Mouse (Mus musculus): ENCODE data around the gene Hic2. TPM values are rescaled to one million over a fixed set of nuclear protein-coding genes. Genes with fewer than 3 reads are reported as not detected.

The Hic2 gene
- total and polyA plus RNA-seq, 3 experiments: 14.8 to 25.1 (median 22.0) TPM

DNA sequence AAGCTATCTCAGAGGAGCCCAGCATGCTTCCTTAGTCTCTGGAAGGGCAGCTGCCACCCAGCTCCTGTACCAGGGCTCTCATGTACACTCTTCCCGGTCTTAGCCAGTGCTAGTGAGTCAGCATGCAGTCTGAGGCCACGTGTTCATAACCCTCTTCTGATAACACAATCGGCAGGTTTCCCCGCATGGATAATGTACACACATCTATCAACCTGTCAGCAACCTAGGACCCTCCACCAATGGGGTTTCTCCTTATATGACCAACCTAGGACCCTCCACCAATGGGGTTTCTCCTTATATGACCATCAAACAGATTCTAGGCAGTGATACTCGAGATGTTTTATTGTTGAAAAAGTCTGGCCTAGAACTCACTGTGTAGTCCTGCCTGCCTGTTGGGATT is 34.6 kb downstream of the Hic2 start:
- H3K4me3 ChIP-seq (ENCODE audit: low read depth, low read length): no peak overlapping the region
- DNase-seq (ENCODE audit: low spot score) (no peak), ATAC-seq (ENCODE audit: extremely low read depth, insufficient number of reproducible peaks, low FRiP score, poor library complexity, severe bottlenecking) (peak; percentile 28)
- H3K4me1 ChIP-seq (ENCODE audit: insufficient read depth, low read depth, low read length): peaks cover 51% of the 10 kb centered on the region
- TF ChIP-seq GATA1 (IDR thresholded peaks at IDR 0.05; ENCODE audit: borderline replicate concordance, low read length) (no peak), POLR2AphosphoS5 (IDR thresholded peaks at IDR 0.05; ENCODE audit: insufficient replicate concordance, low read depth, low read length) (no peak)
- peaks cover 6% of the 10 kb centered on the region for H3K9me3 ChIP-seq (replicated peaks)
- H3K36me3 ChIP-seq (replicated peaks): peaks cover 38% of the 10 kb centered on the region
- H3K27me3 ChIP-seq (ENCODE audit: insufficient read depth, low read length): no peaks in the 10 kb centered on the region; the same call in 1 of the 2 replicates

DNA sequence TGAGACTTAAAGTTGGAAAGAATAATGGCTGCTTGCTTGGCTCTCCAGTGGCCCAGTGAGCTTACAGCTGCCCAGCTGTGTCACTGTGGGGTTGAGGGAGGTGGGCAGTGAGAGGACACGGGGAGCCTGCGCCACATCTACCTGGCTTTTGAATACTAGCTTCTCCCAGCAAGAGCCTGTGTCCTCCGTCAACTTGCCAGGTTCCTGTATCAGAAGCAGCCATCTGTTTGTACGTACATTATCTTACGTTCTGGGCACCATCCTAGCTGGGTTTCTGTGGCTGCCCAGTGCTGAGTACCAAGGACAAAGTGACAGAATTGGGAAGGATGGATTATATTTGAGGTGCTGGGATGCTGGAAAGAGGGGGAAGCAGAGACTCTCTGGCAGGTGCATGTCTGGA is 36.5 kb downstream of the Hic2 start:
- Histone ChIP-seq H3K36me3 (replicated peaks) (peaks cover 24% of the 10 kb centered on the region), H3K9me3 (replicated peaks) (peaks cover 6% of the 10 kb centered on the region), H3K4me3 (ENCODE audit: low read depth, low read length) (no peak overlapping the region; the same call in 1 of the 2 replicates), H3K27me3 (ENCODE audit: insufficient read depth, low read length) (no peaks in the 10 kb centered on the region; the same call in 1 of the 2 replicates), H3K4me1 (ENCODE audit: insufficient read depth, low read depth, low read length) (peaks cover 49% of the 10 kb centered on the region)
- TF ChIP-seq TAL1 (conservative IDR thresholded peaks at IDR 0.05; ENCODE audit: low read depth, low read length) (no peak; the same call in 1 of the 2 replicates), GATA2 (IDR thresholded peaks at IDR 0.05; ENCODE audit: borderline replicate concordance, low read depth, low read length) (no peak), CTCF (IDR thresholded peaks at IDR 0.05; ENCODE audit: low read depth, low read length) (no peak), POLR2AphosphoS5 (IDR thresholded peaks at IDR 0.05; ENCODE audit: insufficient replicate concordance, low read depth, low read length) (no peak), GATA1 (IDR thresholded peaks at IDR 0.05; ENCODE audit: borderline replicate concordance, low read length) (no peak)
- ATAC-seq (ENCODE audit: extremely low read depth, insufficient number of reproducible peaks, low FRiP score, poor library complexity, severe bottlenecking) (peak; percentile 8; the same call in 1 of the 2 replicates), DNase-seq (ENCODE audit: low spot score) (no peak)

DNA sequence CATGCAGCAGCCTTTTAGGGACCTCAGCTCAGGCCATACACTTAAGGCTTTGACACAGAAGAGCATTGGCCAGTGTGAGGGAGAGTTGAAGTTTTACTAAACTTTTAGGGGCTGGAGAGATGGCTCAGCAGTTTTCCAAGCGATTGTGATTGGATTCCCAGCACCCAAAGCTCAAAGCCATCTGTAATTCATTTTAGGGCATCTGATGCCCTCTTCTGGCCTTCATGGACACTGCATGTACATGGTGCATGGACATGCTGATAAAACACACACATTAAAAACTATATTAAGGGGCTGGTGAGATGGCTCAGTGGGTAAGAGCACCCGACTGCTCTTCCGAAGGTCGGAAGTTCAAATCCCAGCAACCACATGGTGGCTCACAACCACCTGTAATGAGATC is 37.8 kb downstream of the Hic2 start:
- TF ChIP-seq CTCF (IDR thresholded peaks at IDR 0.05; ENCODE audit: low read depth, low read length): no peak
- no peak for TF ChIP-seq GATA1 (IDR thresholded peaks at IDR 0.05; ENCODE audit: borderline replicate concordance, low read length)
- no peak for TF ChIP-seq GATA2 (IDR thresholded peaks at IDR 0.05; ENCODE audit: borderline replicate concordance, low read depth, low read length)
- TF ChIP-seq TAL1 (conservative IDR thresholded peaks at IDR 0.05; ENCODE audit: low read depth, low read length): no peak
- no peak for TF ChIP-seq POLR2AphosphoS5 (IDR thresholded peaks at IDR 0.05; ENCODE audit: insufficient replicate concordance, low read depth, low read length)
- DNase-seq (ENCODE audit: low spot score) (no peak), ATAC-seq (ENCODE audit: extremely low read depth, insufficient number of reproducible peaks, low FRiP score, poor library complexity, severe bottlenecking) (no peak)

DNA sequence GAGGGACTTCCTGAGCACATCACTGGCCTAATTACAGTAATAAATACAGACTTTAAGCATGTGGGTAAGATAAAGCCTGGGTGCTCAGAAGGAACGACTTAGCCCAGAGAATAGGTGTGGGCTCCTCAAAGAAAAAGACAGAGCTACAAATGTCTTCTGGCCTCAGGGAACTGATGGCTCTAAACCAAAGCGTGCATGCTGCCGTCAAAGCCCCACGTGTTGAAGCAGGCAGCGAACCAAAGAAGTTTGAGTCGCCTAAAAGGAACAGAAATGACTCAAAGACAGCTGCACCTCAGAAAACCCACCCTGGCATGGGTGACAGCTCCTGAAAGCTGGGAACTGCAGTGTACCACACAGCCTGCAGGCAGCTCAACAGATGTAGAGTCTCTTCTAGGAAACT is 38.5 kb downstream of the Hic2 start:
- H3K9me3 ChIP-seq (replicated peaks): peaks cover 6% of the 10 kb centered on the region

More for the DNA sequence above, 37.8 kb downstream of the Hic2 start:
- Histone ChIP-seq H3K4me1 (ENCODE audit: insufficient read depth, low read depth, low read length) (peaks cover 42% of the 10 kb centered on the region), H3K27me3 (ENCODE audit: insufficient read depth, low read length) (no peaks in the 10 kb centered on the region; the same call in 1 of the 2 replicates), H3K9me3 (replicated peaks) (peaks cover 6% of the 10 kb centered on the region), H3K4me3 (ENCODE audit: low read depth, low read length) (no peak overlapping the region), H3K36me3 (replicated peaks) (peaks cover 20% of the 10 kb centered on the region)

DNA sequence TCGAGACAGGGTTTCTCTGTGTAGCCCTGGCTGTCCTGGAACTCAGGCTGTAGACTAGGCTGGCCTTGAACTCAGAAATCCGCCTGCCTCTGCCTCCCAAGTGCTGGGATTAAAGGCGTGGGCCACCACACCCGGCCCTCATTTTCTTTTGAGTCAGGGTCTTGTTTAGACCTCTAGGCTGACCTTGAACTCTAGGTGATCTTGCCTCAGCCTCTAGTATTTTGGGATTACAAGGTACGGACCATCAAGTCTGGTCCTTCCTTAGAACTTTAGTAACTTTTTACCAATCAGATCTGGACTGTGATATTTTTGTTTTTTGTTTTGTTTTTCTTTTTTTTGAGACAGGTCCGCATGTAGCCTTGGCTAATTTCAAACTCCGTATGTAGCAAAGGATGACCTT is 42.3 kb downstream of the Hic2 start, which contains the start of gene Tmem191c:
TSS of gene Tmem191c (plus strand) at position 357 of the 400 bp plus-strand sequence.
- H3K36me3 ChIP-seq (replicated peaks): peaks cover 38% of the 10 kb centered on the region
- TF ChIP-seq TAL1 (conservative IDR thresholded peaks at IDR 0.05; ENCODE audit: low read depth, low read length) (no peak), POLR2AphosphoS5 (IDR thresholded peaks at IDR 0.05; ENCODE audit: insufficient replicate concordance, low read depth, low read length) (no peak), GATA1 (IDR thresholded peaks at IDR 0.05; ENCODE audit: borderline replicate concordance, low read length) (no peak)
- DNase-seq (ENCODE audit: low spot score): no peak
- peaks cover 4% of the 10 kb centered on the region for H3K9me3 ChIP-seq (replicated peaks)
- peaks cover 22% of the 10 kb centered on the region for H3K4me1 ChIP-seq (ENCODE audit: insufficient read depth, low read depth, low read length)
- no peaks in the 10 kb centered on the region; the same call in 1 of the 2 replicates for H3K27me3 ChIP-seq (ENCODE audit: insufficient read depth, low read length)
- ATAC-seq (ENCODE audit: extremely low read depth, insufficient number of reproducible peaks, low FRiP score, poor library complexity, severe bottlenecking): no peak
- peak within 1 kb of the TSS; percentile 80 for H3K4me3 ChIP-seq (ENCODE audit: low read depth, low read length)

More for the DNA sequence above, 38.5 kb downstream of the Hic2 start:
- Histone ChIP-seq H3K27me3 (ENCODE audit: insufficient read depth, low read length) (no peaks in the 10 kb centered on the region; the same call in 1 of the 2 replicates), H3K4me3 (ENCODE audit: low read depth, low read length) (no peak overlapping the region), H3K36me3 (replicated peaks) (peaks cover 15% of the 10 kb centered on the region), H3K4me1 (ENCODE audit: insufficient read depth, low read depth, low read length) (peaks cover 45% of the 10 kb centered on the region)
- ATAC-seq (ENCODE audit: extremely low read depth, insufficient number of reproducible peaks, low FRiP score, poor library complexity, severe bottlenecking) (no peak), DNase-seq (ENCODE audit: low spot score) (no peak)
- no peak for TF ChIP-seq GATA1 (IDR thresholded peaks at IDR 0.05; ENCODE audit: borderline replicate concordance, low read length)
- no peak for TF ChIP-seq CTCF (IDR thresholded peaks at IDR 0.05; ENCODE audit: low read depth, low read length)
- TF ChIP-seq TAL1 (conservative IDR thresholded peaks at IDR 0.05; ENCODE audit: low read depth, low read length): no peak
- TF ChIP-seq POLR2AphosphoS5 (IDR thresholded peaks at IDR 0.05; ENCODE audit: insufficient replicate concordance, low read depth, low read length): no peak
- TF ChIP-seq GATA2 (IDR thresholded peaks at IDR 0.05; ENCODE audit: borderline replicate concordance, low read depth, low read length): no peak

DNA sequence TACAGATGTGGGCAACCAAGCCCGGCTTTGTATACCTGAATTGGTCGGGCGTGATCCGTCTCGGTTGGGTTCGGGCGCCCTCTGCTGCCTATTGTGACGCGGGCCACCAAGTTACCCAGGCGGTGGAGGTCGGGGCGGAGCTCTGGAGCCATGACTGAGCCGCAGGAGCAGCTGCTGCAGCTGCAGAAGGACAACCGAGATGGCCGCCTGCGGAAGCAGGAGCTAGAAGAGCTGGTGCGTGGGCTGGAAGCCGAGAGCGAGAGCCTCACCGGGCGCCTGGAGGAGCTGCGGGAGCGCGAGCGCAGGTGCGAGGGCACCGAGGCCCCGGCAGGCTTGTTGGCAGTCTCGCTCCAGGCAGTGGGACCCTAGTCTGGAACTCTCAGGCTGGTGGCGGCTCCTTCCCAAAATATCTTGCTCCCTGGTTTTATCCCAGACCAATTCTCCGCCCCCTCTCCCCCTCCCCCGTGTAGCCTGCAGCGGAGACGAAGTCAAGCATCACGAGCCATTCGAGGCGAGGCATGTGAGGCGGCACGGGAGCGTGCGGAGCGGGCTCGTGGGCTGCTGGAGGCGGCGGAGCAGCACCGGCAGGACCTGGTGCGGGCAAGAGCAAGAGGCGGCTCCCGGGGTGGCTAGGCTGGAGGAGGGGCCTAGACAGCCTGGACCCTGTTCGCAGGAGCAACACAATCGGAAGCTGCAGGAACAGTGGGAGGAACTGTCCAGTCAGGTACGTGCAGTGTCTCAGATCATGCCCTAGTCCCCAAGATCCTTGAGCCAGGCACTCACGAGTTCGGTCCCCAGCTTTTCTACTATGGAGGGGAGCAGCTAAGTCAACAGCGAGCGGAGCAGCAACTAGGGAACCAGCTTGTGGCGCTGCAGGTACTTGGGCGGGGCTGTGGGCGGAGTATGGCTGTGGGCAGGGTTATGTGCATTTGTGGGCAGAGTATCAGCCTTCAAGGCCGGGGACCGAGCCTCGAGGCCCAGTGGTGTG is 43.1 kb downstream of the Hic2 start:
- peak; percentile 92 for DNase-seq (ENCODE audit: low spot score)
- ATAC-seq (ENCODE audit: extremely low read depth, insufficient number of reproducible peaks, low FRiP score, poor library complexity, severe bottlenecking): peak; percentile 82
- H3K27me3 ChIP-seq (ENCODE audit: insufficient read depth, low read length): no peaks in the 10 kb centered on the region
- TF ChIP-seq CTCF (IDR thresholded peaks at IDR 0.05; ENCODE audit: low read depth, low read length): peak; percentile 44
- no peak for TF ChIP-seq TAL1 (conservative IDR thresholded peaks at IDR 0.05; ENCODE audit: low read depth, low read length)
- peaks cover 19% of the 10 kb centered on the region for H3K4me1 ChIP-seq (ENCODE audit: insufficient read depth, low read depth, low read length)
- no peaks in the 10 kb centered on the region for H3K9me3 ChIP-seq (replicated peaks)
- H3K4me3 ChIP-seq (ENCODE audit: low read depth, low read length): peak overlapping the region; percentile 80
- peaks cover 43% of the 10 kb centered on the region for H3K36me3 ChIP-seq (replicated peaks)
